Mouse (Mus musculus) CH12.LX (cell line): ENCODE results near the gene Fam20a. TPM values are rescaled to one million over a fixed set of nuclear protein-coding genes. Genes with fewer than 3 reads are reported as not detected.

Experiments
- DNase-seq: peaks from one replicate; pipeline ENCODE4 v3.0.0-alpha.2; 2013; ENCODE audit errors: extremely low read depth
- H3K27ac ChIP-seq: 2 replicates; pipeline ENCODE4 v1.5.1; 2012; ENCODE audit warnings: low read depth, mild to moderate bottlenecking, control low read depth, moderate library complexity; ENCODE audit not compliant: insufficient read depth
- H3K27me3 ChIP-seq: replicated peaks from 2 replicates; pipeline ENCODE3; 2012; ENCODE audit warnings: inconsistent platforms
- H3K36me3 ChIP-seq, 2 experiments: replicated peaks in 1 of 2; 2 replicates each; pipeline versions ENCODE3 to v1.6.1; 2012; ENCODE audit warnings: inconsistent platforms in 1 of 2, low read length in 1 of 2, mild to moderate bottlenecking in 1 of 2, mixed read lengths in 1 of 2, moderate library complexity in 1 of 2; ENCODE audit not compliant: control insufficient read depth in 1 of 2, insufficient read depth in 1 of 2
- H3K4me1 ChIP-seq, 2 experiments: 2 replicates each; pipeline ENCODE4 v1.6.1; 2012; ENCODE audit warnings: inconsistent platforms in 1 of 2, moderate library complexity in 1 of 2; ENCODE audit not compliant: insufficient read depth in 2 of 2, control insufficient read depth in 1 of 2
- H3K4me2 ChIP-seq: 2 replicates; pipeline ENCODE4 v1.6.1; 2012; ENCODE audit warnings: low read depth, mild to moderate bottlenecking, control low read depth; ENCODE audit not compliant: poor library complexity, insufficient read depth, severe bottlenecking
- H3K4me3 ChIP-seq, 3 experiments: fragments of 150-350 bp in 1 of 3; sonication (generic) in 1 of 3; replicated peaks in 1 of 3; 2 replicates each; pipeline versions ENCODE3 to v1.5.1; 2011 to 2012; ENCODE audit warnings: low read depth in 2 of 3, low read length in 2 of 3, mild to moderate bottlenecking in 2 of 3, moderate library complexity in 2 of 3, control low read depth in 1 of 3, improper control_type of control experiment in 1 of 3, inconsistent platforms in 1 of 3, mixed read lengths in 1 of 3; ENCODE audit not compliant: poor library complexity in 1 of 3
- H3K79me2 ChIP-seq: replicated peaks from 2 replicates; pipeline ENCODE4 v1.6.1; 2012; ENCODE audit warnings: mild to moderate bottlenecking, moderate library complexity; ENCODE audit not compliant: control insufficient read depth, poor library complexity, insufficient read depth, severe bottlenecking; ENCODE audit errors: extremely low read depth
- H3K9ac ChIP-seq: 2 replicates; pipeline ENCODE4 v1.6.1; 2012; ENCODE audit warnings: low read depth, mild to moderate bottlenecking, control low read depth, moderate library complexity; ENCODE audit not compliant: insufficient read depth
- H3K9me3 ChIP-seq: replicated peaks from 2 replicates; pipeline ENCODE3; 2012; ENCODE audit warnings: low read length, inconsistent platforms, mixed read lengths
- BHLHE40 ChIP-seq: IDR thresholded peaks from 2 replicates; pipeline ENCODE4 v1.6.1; 2011; ENCODE audit warnings: mild to moderate bottlenecking, low read depth, low read length, improper control_type of control experiment
- CHD1 ChIP-seq: IDR thresholded peaks from 2 replicates; pipeline ENCODE4 v1.6.1; 2012; ENCODE audit warnings: low read depth, low read length, improper control_type of control experiment, inconsistent platforms
- CTCF ChIP-seq, 2 experiments: IDR thresholded peaks in 1 of 2; conservative IDR thresholded peaks in 1 of 2; 2 replicates each; pipeline ENCODE4 v1.5.1; 2011 to 2012; ENCODE audit warnings: low read depth in 2 of 2, low read length in 2 of 2, improper control_type of control experiment in 1 of 2, inconsistent platforms in 1 of 2, mild to moderate bottlenecking in 1 of 2, moderate library complexity in 1 of 2
- E2F4 ChIP-seq: IDR thresholded peaks from 2 replicates; pipeline ENCODE4 v1.6.1; 2011; ENCODE audit warnings: low read depth, low read length, improper control_type of control experiment; ENCODE audit not compliant: insufficient replicate concordance
- ELF1 ChIP-seq: IDR thresholded peaks from 2 replicates; pipeline ENCODE4 v1.6.1; 2014; ENCODE audit warnings: low read depth, mild to moderate bottlenecking, inconsistent platforms, low read length, improper control_type of control experiment
- EP300 ChIP-seq: IDR thresholded peaks from 2 replicates; pipeline ENCODE4 v1.6.1; 2011; ENCODE audit warnings: low read length, improper control_type of control experiment
- ETS1 ChIP-seq: conservative IDR thresholded peaks from 2 replicates; pipeline ENCODE4 v1.6.1; 2012; ENCODE audit warnings: low read depth, mild to moderate bottlenecking, inconsistent platforms, low read length, improper control_type of control experiment, moderate library complexity
- GABPA ChIP-seq: IDR thresholded peaks from 2 replicates; pipeline ENCODE4 v1.6.1; 2012; ENCODE audit warnings: low read depth, low read length, improper control_type of control experiment, inconsistent platforms; ENCODE audit not compliant: insufficient replicate concordance
- HCFC1 ChIP-seq: IDR thresholded peaks from 2 replicates; pipeline ENCODE4 v1.6.1; 2012; ENCODE audit warnings: low read depth, mild to moderate bottlenecking, inconsistent platforms, low read length, improper control_type of control experiment
- KAT2A ChIP-seq: IDR thresholded peaks from 2 replicates; pipeline ENCODE4 v1.6.1; 2012; ENCODE audit warnings: low read length, improper control_type of control experiment, inconsistent platforms; ENCODE audit not compliant: insufficient replicate concordance
- MAX ChIP-seq: IDR thresholded peaks from 2 replicates; pipeline ENCODE4 v1.6.1; 2011; ENCODE audit warnings: low read length, improper control_type of control experiment
- MAZ ChIP-seq: IDR thresholded peaks from 2 replicates; pipeline ENCODE4 v1.6.1; 2012; ENCODE audit warnings: low read depth, mild to moderate bottlenecking, inconsistent platforms, low read length, improper control_type of control experiment, moderate library complexity
- MEF2A ChIP-seq: IDR thresholded peaks from 2 replicates; pipeline ENCODE4 v1.6.1; 2014; ENCODE audit warnings: low read depth, mild to moderate bottlenecking, inconsistent platforms, low read length, improper control_type of control experiment, borderline replicate concordance
- MXI1 ChIP-seq: IDR thresholded peaks from 2 replicates; pipeline ENCODE4 v1.6.1; 2011; ENCODE audit warnings: mild to moderate bottlenecking, low read depth, low read length, improper control_type of control experiment
- NELFE ChIP-seq: IDR thresholded peaks from 2 replicates; pipeline ENCODE4 v1.6.1; 2011; ENCODE audit warnings: low read depth, low read length, improper control_type of control experiment
- NRF1 ChIP-seq: IDR thresholded peaks from 2 replicates; pipeline ENCODE4 v1.6.1; 2014; ENCODE audit warnings: low read depth, mild to moderate bottlenecking, inconsistent platforms, low read length, improper control_type of control experiment, moderate library complexity
- PAX5 ChIP-seq: IDR thresholded peaks from 2 replicates; pipeline ENCODE4 v1.6.1; 2012; ENCODE audit warnings: low read length, inconsistent platforms, mixed read lengths
- POLR2A ChIP-seq: IDR thresholded peaks from 2 replicates; pipeline ENCODE4 v1.6.1; 2011; ENCODE audit warnings: low read depth, mild to moderate bottlenecking, improper control_type of control experiment, low read length
- RAD21 ChIP-seq: IDR thresholded peaks from 2 replicates; pipeline ENCODE4 v1.6.1; 2011; ENCODE audit warnings: low read depth, mild to moderate bottlenecking, low read length, improper control_type of control experiment, moderate library complexity
- RCOR1 ChIP-seq: conservative IDR thresholded peaks from 2 replicates; pipeline ENCODE4 v1.6.1; 2012; ENCODE audit warnings: low read depth, mild to moderate bottlenecking, inconsistent platforms, low read length, improper control_type of control experiment
- SIN3A ChIP-seq: IDR thresholded peaks from 2 replicates; pipeline ENCODE4 v1.6.1; 2012; ENCODE audit warnings: low read length, improper control_type of control experiment, inconsistent platforms
- SMC3 ChIP-seq: IDR thresholded peaks from 2 replicates; pipeline ENCODE4 v1.6.1; 2011; ENCODE audit warnings: low read depth, low read length, improper control_type of control experiment
- TBP ChIP-seq: conservative IDR thresholded peaks from 2 replicates; pipeline ENCODE4 v1.6.1; 2011; ENCODE audit warnings: low read depth, low read length, improper control_type of control experiment
- UBTF ChIP-seq: IDR thresholded peaks from 2 replicates; pipeline ENCODE4 v1.6.1; 2012; ENCODE audit warnings: low read depth, mild to moderate bottlenecking, inconsistent platforms, low read length, improper control_type of control experiment, moderate library complexity
- USF1 ChIP-seq: IDR thresholded peaks from 2 replicates; pipeline ENCODE4 v1.6.1; 2014; ENCODE audit warnings: low read depth, mild to moderate bottlenecking, inconsistent platforms, low read length, improper control_type of control experiment
- USF2 ChIP-seq: conservative IDR thresholded peaks from 2 replicates; pipeline ENCODE4 v1.6.1; 2011; ENCODE audit warnings: low read depth, low read length, improper control_type of control experiment
- ZC3H11A ChIP-seq: IDR thresholded peaks from 2 replicates; pipeline ENCODE4 v1.6.1; 2012; ENCODE audit warnings: low read depth, mild to moderate bottlenecking, inconsistent platforms, low read length, improper control_type of control experiment
- ZKSCAN1 ChIP-seq: IDR thresholded peaks from 2 replicates; pipeline ENCODE4 v1.6.1; 2012; ENCODE audit warnings: low read depth, inconsistent platforms, low read length, improper control_type of control experiment, borderline replicate concordance
- ZMIZ1 ChIP-seq: IDR thresholded peaks from 2 replicates; pipeline ENCODE4 v1.6.1; 2012; ENCODE audit warnings: low read depth, mild to moderate bottlenecking, inconsistent platforms, low read length, improper control_type of control experiment
- ZNF384 ChIP-seq: IDR thresholded peaks from 2 replicates; pipeline ENCODE4 v1.6.1; 2012; ENCODE audit warnings: low read depth, low read length, improper control_type of control experiment, inconsistent platforms
- dilution Hi-C: fragments of 300-500 bp; cut with MboI; formaldehyde crosslinking; loops from 2 replicates; pipeline ENCODE4 v1.14.3; 2020; ENCODE audit warnings: low sequenced_read_pairs; ENCODE audit not compliant: extremely low pct_unique_long_range_greater_than_20kb, extremely low pct_ligation_motif_present
- in situ Hi-C: fragments of 300-500 bp; cut with MboI; formaldehyde crosslinking; loops from 3 replicates; pipeline ENCODE4 v1.14.3; 2019; ENCODE audit warnings: low sequenced_read_pairs, low pct_ligation_motif_present, low pct_unique_long_range_greater_than_20kb, mixed read lengths
- polyA plus RNA-seq: library from polyadenylated mRNA; unstranded; fragments of >175 nt; gene quantifications from 2 replicates; pipeline ENCODE4 v1.2.1, GENCODE M21; 2012; ENCODE audit warnings: low read depth; ENCODE audit not compliant: insufficient read length
- total RNA-seq, 2 experiments: library from RNA; depleted of rRNA; stranded (reverse); fragments of 300-350 nt in 1 of 2; fragments of >200 nt in 1 of 2; gene quantifications; 2 replicates each; pipeline ENCODE4 v1.2.3; 2012 to 2014

Gene Fam20a
- total and polyA plus RNA-seq, 3 experiments, result 0.08 TPM; not detected in 2

GRCm38 (mm10) chr11:109651566-109652024 lies 70.5 kb downstream of the Fam20a start:
- Histone ChIP-seq H3K36me3 (peaks cover 27 to 37% of the 10 kb centered on the region in 2 experiments), H3K9ac (peak overlapping the region; percentile 97), H3K4me2 (peak overlapping the region; percentile 93), H3K27ac (0 out of 2 replicates have a peak overlapping the region, but pooled peaks have one; percentile 5), H3K4me3 (peak overlapping the region; percentile 78 to 92 (median 82)), H3K27me3 (peaks cover 4% of the 10 kb centered on the region), H3K9me3 (no peaks in the 10 kb centered on the region), H3K79me2 (peaks cover 50% of the 10 kb centered on the region), H3K4me1 (peaks cover 14 to 46% of the 10 kb centered on the region in 2 experiments)
- no peak for DNase-seq
- TF ChIP-seq GABPA (no peak), ZKSCAN1 (no peak), POLR2A (no peak), SIN3A (no peak), E2F4 (no peak), MXI1 (no peak), PAX5 (no peak), MEF2A (no peak), BHLHE40 (no peak), SMC3 (no peak), USF2 (no peak), MAX (no peak), HCFC1 (no peak), ETS1 (no peak), CHD1 (no peak), ZC3H11A (no peak), KAT2A (no peak), CTCF (conservative IDR thresholded peaks at IDR 0.05 in 1 of 2, IDR thresholded peaks at IDR 0.05 in 1 of 2; ENCODE audit: low read depth in 2 of 2, low read length in 2 of 2) (no peak)
- dilution Hi-C loops, result no loop called here
- in situ Hi-C loops, result no loop called here

DNA sequence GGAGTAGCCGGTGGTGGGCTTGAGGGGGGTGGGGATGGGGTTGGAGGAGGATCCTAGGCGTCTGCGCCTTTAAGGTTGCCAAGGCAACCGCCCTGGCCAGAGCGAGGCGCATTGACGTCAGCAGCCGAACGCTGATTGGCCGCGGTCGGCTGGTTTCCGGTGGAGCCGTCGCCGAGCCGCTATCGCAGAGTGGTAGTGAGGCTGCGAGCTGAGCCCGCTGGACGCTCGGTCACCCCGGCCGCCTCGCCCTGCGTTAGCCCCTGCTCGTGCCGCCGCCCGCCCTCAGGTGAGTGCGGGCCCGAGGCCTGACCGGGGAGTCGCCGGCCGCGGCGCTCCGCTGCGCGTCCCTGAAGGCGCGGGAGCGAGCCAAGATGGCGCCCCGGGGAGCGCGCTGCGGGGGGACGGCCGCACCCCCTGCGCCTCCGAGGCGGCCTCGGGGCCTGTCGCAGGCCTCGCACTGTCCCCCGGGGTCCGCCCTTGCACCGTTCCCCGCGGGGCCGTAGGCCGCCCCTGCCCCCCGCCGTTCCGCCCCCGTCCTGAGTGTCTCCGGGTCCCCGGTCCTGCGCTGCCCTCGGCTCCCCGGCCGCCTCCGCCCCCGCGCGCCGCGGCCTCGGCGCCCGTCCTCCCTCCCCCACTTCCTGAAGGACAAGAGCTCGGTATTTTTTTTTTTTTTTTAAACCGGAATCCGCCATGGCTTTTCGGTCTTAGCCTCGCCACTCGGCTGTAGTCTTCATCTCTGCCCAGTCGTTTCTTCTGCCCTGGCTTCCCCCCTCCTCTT lies 71.1 kb downstream of the Fam20a start:
- Histone ChIP-seq H3K9me3 (no peaks in the 10 kb centered on the region), H3K27me3 (peaks cover 5% of the 10 kb centered on the region), H3K4me1 (peaks cover 14 to 45% of the 10 kb centered on the region in 2 experiments), H3K27ac (peak overlapping the region; percentile 70), H3K4me2 (peak overlapping the region; percentile 93; the same call in 1 of the 2 replicates), H3K36me3 (peaks cover 21 to 31% of the 10 kb centered on the region in 2 experiments), H3K9ac (peak overlapping the region; percentile 97), H3K79me2 (peaks cover 45% of the 10 kb centered on the region), H3K4me3 (peak overlapping the region; percentile 78 to 92 (median 82))
- in situ Hi-C loops, result no loop called here
- dilution Hi-C loops, result no loop called here
- peak; percentile 93 for DNase-seq
- TF ChIP-seq MAX (peak; percentile 33; the same call in 1 of the 2 replicates), BHLHE40 (no peak; the same call in 1 of the 2 replicates), ZMIZ1 (peak; percentile 95), POLR2A (peak; percentile 75; the same call in 1 of the 2 replicates), E2F4 (no peak), ELF1 (peak; percentile 63), USF1 (no peak), RCOR1 (peak; percentile 50; the same call in 1 of the 2 replicates), NELFE (peak; percentile 78), KAT2A (0 out of 2 replicates have a peak, but pooled peaks have one; percentile 54), CHD1 (no peak), RAD21 (no peak), UBTF (no peak), NRF1 (peak; percentile 60), PAX5 (no peak), MAZ (0 out of 2 replicates have a peak, but pooled peaks have one; percentile 39), TBP (no peak; the same call in 1 of the 2 replicates), USF2 (no peak), EP300 (peak; percentile 13; the same call in 1 of the 2 replicates), ZNF384 (peak; percentile 89)
